Mouse (Mus musculus): ENCODE data around the gene Nfic. TPM values are rescaled to one million over a fixed set of nuclear protein-coding genes. Genes with fewer than 3 reads are reported as not detected.

The Nfic gene
- polyA plus RNA-seq, 2 experiments = 38.1 to 98.9 TPM

DNA sequence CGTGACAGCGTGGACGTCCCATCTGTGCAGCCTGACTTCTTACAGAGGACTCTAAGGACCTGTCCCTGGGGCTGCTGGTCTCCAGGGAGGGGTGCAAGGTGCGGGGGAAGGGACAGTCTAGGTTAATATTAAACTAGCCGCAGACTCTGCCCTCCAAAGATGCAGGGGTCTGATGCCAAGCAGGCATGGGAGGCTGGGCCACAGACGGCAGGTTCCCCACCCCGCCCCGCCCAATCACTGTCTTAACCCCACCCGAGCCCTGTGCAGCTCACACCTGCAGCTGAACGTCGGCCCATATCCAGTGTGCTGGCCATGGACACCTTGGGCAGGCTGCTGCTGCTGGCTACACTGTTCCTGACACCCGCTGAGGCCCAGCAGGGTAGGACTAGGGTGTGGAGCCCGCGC lies 62.7 kb downstream of the Nfic start, which contains the start of gene Smim24:
Gene Smim24 (plus strand): TSS at position 271 of the 405 bp plus-strand sequence.
- peak within 1 kb of the TSS; percentile 55 for H3K27ac ChIP-seq (replicated peaks; ENCODE audit: low read depth, low read length)
- WGBS = 58% methylated on average over 14 of the region's 14 CpGs
- no peak for TF ChIP-seq POLR2A (IDR thresholded peaks at IDR 0.05; ENCODE audit: borderline replicate concordance, extremely low read depth, insufficient read depth, insufficient read length)
- peak within 1 kb of the TSS; percentile 48 for H3K9ac ChIP-seq (ENCODE audit: low read depth, low read length, severe bottlenecking)
- peak within 1 kb of the TSS; percentile 31 for H3K4me3 ChIP-seq (replicated peaks; ENCODE audit: low read length)
- DNase-seq (ENCODE audit: low spot score) (no peak), ATAC-seq (ENCODE audit: low FRiP score, low read depth) (no peak)
- no peaks in the 10 kb centered on the region for H3K9me3 ChIP-seq (ENCODE audit: control insufficient read depth, low read length)
- H3K36me3 ChIP-seq (ENCODE audit: control insufficient read depth, insufficient read depth, low read length) = peaks cover 22% of the 10 kb centered on the region
- peaks cover 16% of the 10 kb centered on the region for H3K4me1 ChIP-seq (ENCODE audit: control insufficient read depth, insufficient read depth, low read length)
- peak within 1 kb of the TSS; percentile 52 for H3K4me2 ChIP-seq (replicated peaks; ENCODE audit: low read depth, low read length, severe bottlenecking)
- H3K27me3 ChIP-seq (ENCODE audit: control insufficient read depth, insufficient read depth, low read length) = no peaks in the 10 kb centered on the region

DNA sequence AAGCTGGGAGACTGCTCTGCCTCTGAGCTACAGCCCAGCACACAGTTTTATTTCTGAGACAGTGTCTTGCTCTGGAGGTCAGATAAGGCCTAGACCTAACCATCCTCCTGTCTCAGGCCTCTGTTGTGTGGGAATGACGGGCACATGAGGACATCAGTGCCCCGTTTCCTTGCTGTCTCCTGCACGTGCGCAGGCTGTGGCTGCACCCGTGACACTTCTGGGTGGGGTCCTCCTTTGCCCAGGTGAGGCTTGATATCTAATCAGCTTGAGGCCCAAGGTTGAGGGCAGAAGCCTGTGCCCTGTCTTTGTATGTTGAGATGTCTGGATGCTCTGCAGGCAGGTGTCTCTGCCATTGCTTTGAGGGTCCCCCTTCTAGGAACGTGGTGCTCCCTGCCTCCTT lies 63.2 kb downstream of the Nfic start:
- no peak for DNase-seq (ENCODE audit: low spot score)
- H3K36me3 ChIP-seq (ENCODE audit: control insufficient read depth, insufficient read depth, low read length) = peaks cover 22% of the 10 kb centered on the region
- no peak overlapping the region for H3K27ac ChIP-seq (replicated peaks; ENCODE audit: low read depth, low read length)
- peaks cover 16% of the 10 kb centered on the region for H3K4me1 ChIP-seq (ENCODE audit: control insufficient read depth, insufficient read depth, low read length)
- H3K4me3 ChIP-seq (replicated peaks; ENCODE audit: low read length) = no peak overlapping the region
- ATAC-seq (ENCODE audit: low FRiP score, low read depth) = no peak
- no peak overlapping the region for H3K4me2 ChIP-seq (replicated peaks; ENCODE audit: low read depth, low read length, severe bottlenecking)
- H3K27me3 ChIP-seq (ENCODE audit: control insufficient read depth, insufficient read depth, low read length) = no peaks in the 10 kb centered on the region
- no peak overlapping the region for H3K9ac ChIP-seq (ENCODE audit: low read depth, low read length, severe bottlenecking)
- no peak for TF ChIP-seq POLR2A (IDR thresholded peaks at IDR 0.05; ENCODE audit: borderline replicate concordance, extremely low read depth, insufficient read depth, insufficient read length)
- no peaks in the 10 kb centered on the region for H3K9me3 ChIP-seq (ENCODE audit: control insufficient read depth, low read length)
- 79% methylated on average over 6 of the region's 6 CpGs for WGBS

DNA sequence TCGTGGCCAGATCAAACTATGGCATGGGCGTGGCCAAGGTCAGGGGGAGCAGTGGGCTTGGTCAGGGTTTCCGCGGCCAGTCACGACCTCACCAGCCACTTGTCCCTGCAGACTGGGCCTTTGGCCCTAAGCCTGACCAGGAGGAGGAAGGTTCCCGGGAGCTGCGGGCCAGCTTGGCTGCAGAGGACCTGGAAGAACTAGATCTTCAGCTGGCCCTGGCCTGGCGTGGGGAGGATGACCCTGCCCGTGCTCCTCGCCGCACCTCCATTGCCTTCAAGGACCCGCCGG lies 64.8 kb downstream of the Nfic start:
- TF ChIP-seq POLR2A (IDR thresholded peaks at IDR 0.05; ENCODE audit: borderline replicate concordance, extremely low read depth, insufficient read depth, insufficient read length) = no peak
- H3K4me3 ChIP-seq (replicated peaks; ENCODE audit: low read length) = no peak overlapping the region
- peaks cover 37% of the 10 kb centered on the region for H3K36me3 ChIP-seq (ENCODE audit: control insufficient read depth, insufficient read depth, low read length)
- peaks cover 17% of the 10 kb centered on the region for H3K4me1 ChIP-seq (ENCODE audit: control insufficient read depth, insufficient read depth, low read length)
- H3K27ac ChIP-seq (replicated peaks; ENCODE audit: low read depth, low read length) = no peak overlapping the region
- no peak overlapping the region for H3K9ac ChIP-seq (ENCODE audit: low read depth, low read length, severe bottlenecking)
- no peak for ATAC-seq (ENCODE audit: low FRiP score, low read depth)
- H3K4me2 ChIP-seq (replicated peaks; ENCODE audit: low read depth, low read length, severe bottlenecking) = no peak overlapping the region
- 93% methylated on average over 13 of the region's 13 CpGs for WGBS
- no peaks in the 10 kb centered on the region for H3K27me3 ChIP-seq (ENCODE audit: control insufficient read depth, insufficient read depth, low read length)
- DNase-seq (ENCODE audit: low spot score) = no peak
- no peaks in the 10 kb centered on the region for H3K9me3 ChIP-seq (ENCODE audit: control insufficient read depth, low read length)

DNA sequence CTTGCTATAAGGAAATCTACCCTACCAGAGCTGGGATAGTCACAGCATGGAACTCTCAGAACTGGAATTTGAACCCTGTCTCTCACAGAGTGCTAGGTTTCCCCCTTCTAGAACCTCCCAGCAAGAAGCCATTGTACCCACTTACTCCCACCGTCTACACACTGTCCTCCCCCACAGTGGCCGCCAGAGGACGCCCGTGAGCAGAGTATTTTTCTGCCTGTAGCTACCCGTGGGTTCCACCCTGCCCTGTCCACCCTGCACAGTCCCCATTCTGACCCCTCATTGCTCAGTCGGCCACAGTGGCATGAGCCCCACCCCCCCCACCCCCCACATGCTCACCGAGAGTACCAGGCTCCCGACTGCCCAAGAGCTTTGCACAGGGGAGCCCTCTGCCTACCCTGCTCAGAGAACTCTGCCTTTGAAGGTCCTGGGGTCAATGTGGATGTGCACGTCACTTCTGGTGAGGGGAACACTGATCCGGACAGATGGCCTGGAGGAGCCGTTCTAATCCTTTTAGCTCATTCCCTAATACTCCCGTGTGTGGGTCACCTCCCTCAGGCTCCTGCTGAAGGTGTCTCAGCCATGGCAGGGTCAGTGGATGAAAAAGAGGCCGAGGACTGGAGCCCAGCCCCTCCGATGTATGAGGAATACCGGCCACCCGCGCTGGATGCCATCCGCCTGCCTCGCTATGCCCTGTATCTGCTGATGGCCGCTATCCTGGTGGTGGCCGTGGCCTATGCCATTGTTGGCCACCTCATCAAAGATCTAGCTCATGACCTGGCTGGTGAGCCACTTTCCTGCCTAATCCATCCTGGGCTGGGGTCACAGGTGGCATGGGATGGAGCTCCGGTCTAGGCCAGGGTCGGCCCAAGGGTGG lies 65.4 kb downstream of the Nfic start:
- peaks cover 23% of the 10 kb centered on the region for H3K4me1 ChIP-seq (ENCODE audit: control insufficient read depth, insufficient read depth, low read length)
- DNase-seq (ENCODE audit: low spot score) (no peak), ATAC-seq (ENCODE audit: low FRiP score, low read depth) (peak; percentile 51; the same call in 1 of the 2 replicates)
- no peaks in the 10 kb centered on the region for H3K9me3 ChIP-seq (ENCODE audit: control insufficient read depth, low read length)
- TF ChIP-seq POLR2A (IDR thresholded peaks at IDR 0.05; ENCODE audit: borderline replicate concordance, extremely low read depth, insufficient read depth, insufficient read length) = no peak
- WGBS = 66% methylated on average over 22 of the region's 23 CpGs
- H3K27ac ChIP-seq (replicated peaks; ENCODE audit: low read depth, low read length) = no peak overlapping the region
- H3K9ac ChIP-seq (ENCODE audit: low read depth, low read length, severe bottlenecking) = no peak overlapping the region
- peaks cover 38% of the 10 kb centered on the region for H3K36me3 ChIP-seq (ENCODE audit: control insufficient read depth, insufficient read depth, low read length)
- no peak overlapping the region for H3K4me3 ChIP-seq (replicated peaks; ENCODE audit: low read length)
- no peaks in the 10 kb centered on the region for H3K27me3 ChIP-seq (ENCODE audit: control insufficient read depth, insufficient read depth, low read length)
- H3K4me2 ChIP-seq (replicated peaks; ENCODE audit: low read depth, low read length, severe bottlenecking) = no peak overlapping the region

DNA sequence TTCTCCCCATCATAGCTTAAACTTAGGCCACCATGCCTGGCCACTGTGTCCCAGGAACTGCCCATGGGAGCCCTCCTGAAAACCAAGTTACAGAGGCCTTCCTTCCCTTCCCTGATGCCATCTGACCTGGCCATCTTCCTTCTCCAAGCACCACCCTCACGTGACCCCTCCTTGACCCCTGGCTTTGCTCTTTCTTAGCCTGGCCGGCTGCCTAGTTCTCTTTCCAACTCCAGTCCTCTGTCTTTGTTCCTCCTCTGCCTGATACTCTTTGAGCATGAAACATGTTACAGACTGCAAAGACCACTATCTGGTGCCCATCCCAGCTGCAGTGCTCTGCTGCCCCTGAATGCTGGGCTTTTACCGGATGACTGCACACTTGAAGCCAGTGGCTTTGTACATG lies 66.1 kb downstream of the Nfic start:
- H3K4me1 ChIP-seq (ENCODE audit: control insufficient read depth, insufficient read depth, low read length) = peaks cover 25% of the 10 kb centered on the region
- no peak overlapping the region for H3K27ac ChIP-seq (replicated peaks; ENCODE audit: low read depth, low read length)
- H3K36me3 ChIP-seq (ENCODE audit: control insufficient read depth, insufficient read depth, low read length) = peaks cover 38% of the 10 kb centered on the region
- WGBS = 69% methylated on average over 3 of the region's 3 CpGs
- H3K9ac ChIP-seq (ENCODE audit: low read depth, low read length, severe bottlenecking) = no peak overlapping the region
- TF ChIP-seq POLR2A (IDR thresholded peaks at IDR 0.05; ENCODE audit: borderline replicate concordance, extremely low read depth, insufficient read depth, insufficient read length) = no peak
- no peaks in the 10 kb centered on the region for H3K9me3 ChIP-seq (ENCODE audit: control insufficient read depth, low read length)
- DNase-seq (ENCODE audit: low spot score) (no peak), ATAC-seq (ENCODE audit: low FRiP score, low read depth) (no peak)
- H3K4me2 ChIP-seq (replicated peaks; ENCODE audit: low read depth, low read length, severe bottlenecking) = no peak overlapping the region
- H3K4me3 ChIP-seq (replicated peaks; ENCODE audit: low read length) = no peak overlapping the region
- no peaks in the 10 kb centered on the region for H3K27me3 ChIP-seq (ENCODE audit: control insufficient read depth, insufficient read depth, low read length)
